Mouse (Mus musculus): Measurements from ENCODE around the gene Nedd9.

Gene Nedd9

DNA sequence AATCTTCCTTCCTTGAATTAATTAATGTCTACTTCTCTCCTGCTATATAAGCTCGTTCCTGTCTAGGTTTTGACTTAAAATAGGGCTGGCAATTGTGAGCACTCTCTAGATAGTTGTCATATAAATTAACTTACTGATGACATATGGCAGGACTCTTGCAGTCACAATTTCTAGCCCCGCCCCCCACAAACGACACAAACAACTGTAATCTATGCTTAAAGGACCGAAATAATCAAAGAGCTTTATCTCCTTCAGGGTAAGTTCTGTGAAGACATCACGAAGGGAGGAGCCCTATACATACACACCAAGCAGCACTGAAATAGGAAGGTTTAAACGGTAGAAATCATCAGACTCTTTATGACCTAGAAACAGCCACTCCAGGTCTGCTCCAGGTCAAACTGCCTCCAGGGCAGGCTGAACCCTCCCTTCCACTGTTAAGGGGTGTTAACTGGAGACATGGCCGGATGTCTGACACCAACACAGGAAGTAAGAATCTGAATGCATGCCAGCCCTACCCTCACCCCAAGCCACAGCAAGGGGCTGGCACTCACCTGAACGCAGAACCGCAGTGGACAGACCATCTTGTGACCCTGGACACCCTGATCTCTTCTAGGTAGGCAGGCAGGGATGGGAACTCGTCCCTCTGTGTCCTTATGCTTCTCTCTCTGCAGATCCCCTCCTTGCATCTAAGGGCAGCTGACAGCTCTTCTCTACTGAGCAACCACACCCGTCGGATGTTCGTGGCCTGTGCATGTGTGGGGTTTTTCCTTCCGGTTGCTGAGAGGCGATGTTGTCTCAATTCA lies at the start of gene Nedd9:
Gene Nedd9 (minus strand): TSS at position 757 of the 803 bp plus-strand sequence.
- no peak for DNase-seq

DNA sequence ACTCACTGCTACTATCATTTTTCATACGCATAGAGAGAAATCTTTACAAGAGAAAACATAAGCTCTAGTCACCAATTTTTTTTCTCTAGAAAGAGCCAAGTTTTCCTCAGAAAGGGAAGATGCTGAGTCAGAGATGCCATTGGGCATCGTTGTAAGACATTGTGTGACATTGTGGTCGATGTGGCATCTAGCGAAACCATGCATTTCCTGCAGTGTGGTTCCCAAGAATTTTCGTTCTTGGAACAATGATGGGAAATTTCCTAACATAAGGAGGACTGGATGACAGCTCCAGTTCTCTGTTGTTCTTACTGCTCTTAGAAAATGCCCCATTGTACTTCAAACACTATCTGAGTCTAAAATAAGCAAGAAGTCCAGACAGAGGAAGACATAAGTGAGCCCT lies 45.5 kb upstream of the Nedd9 start:
- no peak for DNase-seq

DNA sequence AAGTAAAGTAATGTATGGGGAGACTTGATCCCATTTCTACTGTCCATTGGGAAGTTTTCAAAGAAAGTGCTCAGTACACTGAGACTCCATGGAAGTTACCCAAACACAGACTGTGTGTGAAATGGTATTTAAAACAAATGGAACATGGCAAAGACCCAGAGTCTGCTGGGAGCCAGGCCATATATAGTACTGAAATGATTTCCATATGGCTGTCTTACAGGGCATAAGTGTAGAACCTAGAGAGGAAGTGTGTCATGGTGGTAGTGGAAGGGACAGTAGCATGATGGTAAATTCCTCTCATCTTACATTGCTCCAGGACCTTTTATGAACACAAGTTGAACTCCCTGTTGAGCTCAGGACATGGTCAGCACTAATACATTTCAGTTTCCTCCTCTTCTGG lies 43.2 kb upstream of the Nedd9 start:
- DNase-seq = no peak

DNA sequence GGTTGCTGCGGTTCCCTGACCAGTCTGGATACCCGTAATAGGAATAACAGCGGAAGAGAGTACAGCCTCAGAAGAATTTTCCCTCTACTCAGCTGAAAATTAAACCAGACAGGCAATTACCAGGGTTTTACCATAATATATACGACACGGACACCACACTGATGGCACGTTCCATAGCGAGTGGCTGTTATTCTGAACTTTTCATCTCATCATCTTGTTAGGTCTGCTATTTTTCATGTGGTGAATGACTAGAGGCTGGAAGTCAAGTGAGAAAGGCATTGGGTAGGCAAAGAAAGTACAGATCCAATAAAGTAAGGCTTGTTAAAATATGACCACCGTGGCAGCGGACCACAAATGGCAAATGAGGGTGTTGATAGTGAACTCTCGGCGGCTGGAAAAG lies 37.0 kb upstream of the Nedd9 start:
- DNase-seq = no peak

DNA sequence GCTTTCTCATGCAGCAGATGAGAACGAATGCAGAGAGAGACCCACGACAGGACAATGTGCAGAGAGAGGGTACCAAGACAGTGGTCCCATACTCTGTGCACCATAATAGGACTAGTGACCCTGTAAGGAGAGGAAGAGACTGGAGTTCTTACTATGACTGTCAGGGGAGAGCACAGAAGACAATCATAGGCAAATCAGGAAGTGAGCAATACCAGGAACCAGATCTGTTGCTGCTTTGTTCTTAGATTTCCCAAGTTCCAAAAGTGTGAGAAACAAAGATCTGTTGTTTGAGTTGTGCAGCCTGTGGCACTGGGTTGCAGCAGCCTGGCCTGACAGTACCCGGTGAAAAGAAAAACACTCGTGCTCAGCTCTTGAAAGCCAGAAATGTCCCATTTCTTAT lies 34.1 kb upstream of the Nedd9 start:
- DNase-seq = no peak

DNA sequence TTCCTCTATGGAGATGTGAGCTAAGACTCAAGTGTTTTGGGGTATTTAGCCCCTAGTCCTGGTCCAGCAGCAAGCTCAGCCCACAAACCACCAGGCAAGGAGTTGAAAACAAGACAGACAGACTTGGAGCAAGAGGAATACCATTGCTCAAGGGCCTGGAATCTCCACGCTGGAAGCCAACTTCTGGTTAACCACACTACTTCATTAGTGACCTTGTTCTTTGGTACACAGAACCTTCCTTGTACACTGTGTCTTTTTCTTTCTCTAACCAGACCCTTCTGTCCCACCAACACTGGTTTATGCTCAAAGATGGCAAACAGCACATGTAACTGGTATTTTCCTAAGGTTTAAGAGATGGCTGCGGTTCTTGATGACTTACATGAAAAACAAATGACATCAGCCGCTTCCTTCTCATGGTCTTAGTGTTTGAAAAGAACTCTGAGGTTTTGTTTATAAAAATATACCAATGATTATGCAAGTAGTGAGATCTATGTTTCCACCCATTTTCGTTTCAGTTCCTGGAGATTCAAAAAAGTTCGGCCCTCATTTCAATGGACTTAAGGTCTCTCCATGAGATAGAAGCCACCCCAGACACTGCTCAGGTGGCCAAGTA lies 33.5 kb upstream of the Nedd9 start:
- DNase-seq = no peak

DNA sequence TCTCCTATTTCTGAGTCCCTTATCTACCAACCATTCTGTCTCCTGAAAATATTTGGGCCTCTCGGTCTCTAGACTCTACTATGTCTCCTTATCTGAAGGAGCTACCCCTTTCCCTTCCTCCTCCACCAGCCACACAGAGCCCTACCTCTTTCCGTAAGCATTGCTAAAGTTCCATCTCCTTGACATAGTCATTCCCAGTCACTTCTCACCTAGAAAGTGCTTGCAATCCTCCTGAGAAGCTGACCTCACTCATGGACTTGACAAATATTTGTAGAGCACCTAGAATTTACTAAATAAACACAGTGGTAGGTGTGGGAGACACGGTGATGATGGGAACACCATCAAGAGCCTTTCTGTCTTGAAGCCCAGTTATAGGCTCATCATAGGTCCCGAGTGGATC lies 32.6 kb upstream of the Nedd9 start:
- DNase-seq = no peak

DNA sequence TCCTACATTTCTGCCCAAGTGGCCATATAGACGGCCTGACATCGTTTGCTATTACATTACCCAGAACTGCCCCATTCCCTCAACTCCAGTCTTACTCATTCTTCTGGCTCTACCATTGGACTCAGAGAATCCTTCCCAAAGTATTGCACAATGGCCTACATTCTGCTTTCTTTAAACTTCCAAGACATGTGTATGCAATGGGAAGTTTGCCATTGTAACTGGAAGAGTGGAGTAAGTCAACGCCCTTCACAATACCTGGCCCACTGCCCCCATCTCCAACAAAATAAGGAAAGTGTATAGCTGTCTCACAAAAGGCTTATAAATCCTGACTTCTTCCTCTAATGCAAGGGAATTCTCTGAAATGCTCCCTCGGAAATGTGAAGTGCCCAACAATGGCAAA lies 30.0 kb upstream of the Nedd9 start:
- no peak for DNase-seq

DNA sequence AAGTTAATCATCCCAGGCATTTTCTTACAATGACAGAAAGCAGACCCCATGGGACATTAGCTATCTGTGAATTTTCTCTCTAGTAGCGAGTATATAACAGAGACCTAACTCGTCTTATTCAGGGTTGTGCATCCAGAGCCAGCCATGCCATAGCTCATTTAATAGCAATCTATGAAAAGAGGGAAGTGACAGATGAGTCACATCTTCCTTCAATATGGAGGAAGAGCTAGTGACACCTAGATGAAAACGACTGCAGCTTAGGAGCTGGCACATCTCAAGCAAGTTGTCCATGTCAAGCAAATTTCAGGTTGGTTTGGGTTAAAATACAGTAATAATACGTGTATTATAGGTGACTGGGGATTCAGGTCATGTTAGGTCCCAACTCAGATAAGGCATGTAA lies 28.6 kb upstream of the Nedd9 start:
- no peak for DNase-seq

DNA sequence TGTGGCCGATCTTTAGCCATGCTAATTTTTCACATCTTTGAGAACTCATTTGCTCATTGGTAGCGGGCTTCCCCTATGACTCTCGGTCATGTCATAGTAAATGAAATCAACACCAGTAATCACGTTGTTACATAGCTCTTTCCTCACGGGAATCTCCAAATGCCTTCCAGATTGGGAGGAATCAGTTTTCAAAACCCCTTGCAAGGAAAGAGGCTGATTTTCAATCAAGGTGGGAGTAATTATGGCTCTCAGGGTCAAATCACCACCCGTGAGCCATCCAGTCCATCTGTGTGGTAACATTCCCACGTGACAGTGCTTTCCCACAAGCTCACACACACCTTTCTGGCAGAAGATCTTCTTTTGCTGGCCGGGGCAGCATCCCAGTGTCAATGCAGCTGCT lies 27.8 kb upstream of the Nedd9 start:
- peak; percentile 70 for DNase-seq

DNA sequence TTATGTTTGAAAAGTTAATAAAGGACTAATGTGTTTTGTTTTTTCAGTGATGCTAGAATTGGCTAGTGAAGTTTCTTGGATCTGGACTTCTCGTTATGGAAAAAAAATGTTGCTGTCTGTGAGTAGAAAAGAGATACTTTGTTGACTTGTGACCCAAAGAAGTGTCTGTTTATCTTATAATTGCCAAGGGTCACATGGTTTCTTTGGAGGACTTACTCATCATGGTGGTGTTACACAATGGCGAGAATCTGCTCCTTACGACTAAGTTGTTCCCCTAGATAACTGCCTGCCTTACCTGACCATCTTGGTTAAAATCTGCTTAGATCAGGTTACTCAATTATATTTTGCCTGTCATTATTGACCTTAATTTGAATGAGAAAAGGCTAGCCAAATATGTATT lies 26.3 kb upstream of the Nedd9 start:
- DNase-seq = no peak

DNA sequence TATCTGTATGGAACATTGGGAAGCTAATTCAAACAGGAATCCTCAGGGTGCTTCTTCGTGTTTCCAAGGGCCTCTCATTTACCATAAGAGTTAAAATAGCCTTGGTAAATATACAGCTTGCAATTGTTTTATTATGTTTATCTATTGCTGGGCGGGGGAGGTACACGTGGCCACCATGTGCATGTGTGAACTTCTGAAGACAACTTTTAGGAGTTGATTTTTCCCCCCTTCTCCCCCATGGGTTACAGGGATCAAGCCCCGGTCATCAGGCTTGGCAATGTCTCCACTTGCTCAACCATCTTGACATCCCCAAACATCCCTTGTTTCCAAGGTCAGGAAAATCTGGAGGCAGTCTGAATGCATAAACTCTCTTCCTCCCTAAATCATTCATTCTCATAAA lies 25.1 kb upstream of the Nedd9 start:
- no peak for DNase-seq

DNA sequence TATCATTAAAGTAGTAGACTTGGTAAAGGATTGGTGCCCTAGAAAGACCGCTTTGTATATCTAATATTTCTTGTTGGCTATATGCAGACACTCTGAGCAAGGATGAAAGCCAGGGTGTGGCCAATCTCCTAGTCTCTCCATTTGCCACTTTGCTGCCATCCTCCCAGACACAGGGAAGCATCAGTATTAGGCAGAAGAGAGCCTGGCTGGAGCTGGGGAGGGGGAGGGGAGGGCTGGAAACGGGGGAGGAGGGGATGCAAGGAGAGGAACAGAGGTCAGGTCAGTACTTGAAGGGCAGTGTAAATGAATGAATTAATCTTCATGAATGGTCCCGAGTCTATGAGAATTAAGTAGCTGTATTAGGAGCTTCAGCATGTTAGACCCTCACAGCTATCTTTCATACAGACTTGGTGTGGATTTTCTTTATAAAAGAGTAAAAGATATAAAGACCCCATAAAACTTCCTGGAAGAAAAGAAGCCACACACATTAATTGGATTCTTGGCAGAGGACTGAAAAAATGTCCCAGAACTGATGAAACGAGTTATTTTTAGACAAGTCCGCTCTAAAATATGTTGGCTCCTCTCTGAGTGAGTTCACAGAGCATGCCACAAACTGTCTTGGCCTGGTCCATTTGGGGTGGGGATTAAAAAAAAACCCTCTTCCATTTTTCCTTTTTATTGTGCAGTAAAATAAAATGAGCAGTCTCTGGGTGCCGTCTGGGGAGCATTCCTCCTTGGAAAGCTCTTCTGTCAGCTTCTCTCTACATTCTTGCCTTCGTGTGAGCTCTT lies 23.7 kb upstream of the Nedd9 start:
- DNase-seq = no peak

DNA sequence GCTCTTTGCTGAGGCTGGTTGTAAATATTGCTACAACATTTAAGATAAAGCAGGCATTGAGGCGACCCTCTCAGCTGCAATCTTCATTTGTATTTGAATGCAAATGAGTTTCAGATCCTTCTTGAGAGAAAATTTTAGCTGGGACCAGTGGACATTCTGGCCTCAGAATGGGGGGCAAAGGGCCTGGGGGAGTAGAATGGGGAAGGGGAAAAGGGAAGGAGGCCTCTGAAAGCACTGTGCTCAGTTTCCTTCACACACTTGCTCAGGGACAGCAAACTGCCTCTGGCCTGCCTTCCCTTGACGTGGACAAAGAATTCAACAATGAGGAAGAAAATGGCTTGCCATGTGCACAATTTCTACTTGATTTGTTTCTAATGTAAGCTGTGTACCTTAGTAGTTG lies 18.4 kb upstream of the Nedd9 start:
- no peak for DNase-seq

DNA sequence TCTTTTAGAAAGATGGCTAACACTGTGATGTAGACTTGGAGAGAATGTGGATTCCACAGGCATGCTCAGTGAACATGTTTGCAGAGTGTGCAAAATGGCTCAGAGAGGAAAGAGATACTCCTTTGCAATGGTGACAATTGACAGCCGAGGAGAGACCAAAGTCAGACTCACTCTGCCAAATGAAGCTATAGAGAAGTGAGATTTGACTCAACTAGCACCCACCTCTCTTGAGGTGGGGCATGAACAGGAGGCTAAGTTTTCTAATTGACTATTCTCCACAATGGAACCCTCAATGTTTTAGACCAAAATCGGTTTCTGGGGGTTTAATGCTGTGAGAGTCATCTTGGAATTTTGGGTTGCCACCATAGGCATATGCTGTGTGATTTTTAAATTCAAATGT lies 17.8 kb upstream of the Nedd9 start:
- DNase-seq = no peak

DNA sequence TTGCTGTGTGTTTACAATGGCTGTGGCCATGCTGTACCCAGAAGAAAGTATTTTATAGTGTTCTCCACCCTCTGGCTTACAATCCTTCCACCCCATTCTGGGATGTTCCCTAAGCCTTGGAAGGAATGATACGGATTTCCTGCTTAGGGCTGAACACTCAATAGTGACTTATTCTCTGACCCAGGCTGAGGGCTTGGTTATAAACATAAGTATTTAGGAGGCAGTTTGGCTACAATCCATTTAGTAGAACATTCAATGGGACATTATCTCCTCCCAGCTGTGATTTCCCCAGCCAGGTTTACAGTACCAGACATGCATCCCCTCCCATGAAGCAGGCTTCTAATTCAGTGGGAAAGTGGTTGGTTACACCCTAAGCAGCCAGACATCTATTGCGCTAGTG lies 17.3 kb upstream of the Nedd9 start:
- DNase-seq = no peak

DNA sequence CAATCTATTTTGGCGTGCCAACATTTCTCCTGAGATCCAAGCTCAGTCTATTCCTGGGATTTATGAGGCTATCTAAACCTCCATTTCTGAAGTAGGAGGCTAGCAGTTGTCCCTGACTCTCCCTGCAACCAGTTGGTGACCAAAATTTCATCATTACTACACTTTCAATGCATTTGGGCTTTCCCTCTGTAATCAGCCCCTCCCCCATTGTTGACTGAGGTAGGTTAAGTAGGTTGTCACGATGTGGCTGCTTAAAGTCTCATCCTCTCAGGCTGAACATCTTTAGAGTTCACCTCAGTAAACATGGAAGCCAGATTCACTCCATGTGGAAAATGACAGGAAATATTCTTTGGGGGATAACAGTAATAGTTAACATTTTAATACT lies 15.7 kb upstream of the Nedd9 start:
- no peak for DNase-seq

DNA sequence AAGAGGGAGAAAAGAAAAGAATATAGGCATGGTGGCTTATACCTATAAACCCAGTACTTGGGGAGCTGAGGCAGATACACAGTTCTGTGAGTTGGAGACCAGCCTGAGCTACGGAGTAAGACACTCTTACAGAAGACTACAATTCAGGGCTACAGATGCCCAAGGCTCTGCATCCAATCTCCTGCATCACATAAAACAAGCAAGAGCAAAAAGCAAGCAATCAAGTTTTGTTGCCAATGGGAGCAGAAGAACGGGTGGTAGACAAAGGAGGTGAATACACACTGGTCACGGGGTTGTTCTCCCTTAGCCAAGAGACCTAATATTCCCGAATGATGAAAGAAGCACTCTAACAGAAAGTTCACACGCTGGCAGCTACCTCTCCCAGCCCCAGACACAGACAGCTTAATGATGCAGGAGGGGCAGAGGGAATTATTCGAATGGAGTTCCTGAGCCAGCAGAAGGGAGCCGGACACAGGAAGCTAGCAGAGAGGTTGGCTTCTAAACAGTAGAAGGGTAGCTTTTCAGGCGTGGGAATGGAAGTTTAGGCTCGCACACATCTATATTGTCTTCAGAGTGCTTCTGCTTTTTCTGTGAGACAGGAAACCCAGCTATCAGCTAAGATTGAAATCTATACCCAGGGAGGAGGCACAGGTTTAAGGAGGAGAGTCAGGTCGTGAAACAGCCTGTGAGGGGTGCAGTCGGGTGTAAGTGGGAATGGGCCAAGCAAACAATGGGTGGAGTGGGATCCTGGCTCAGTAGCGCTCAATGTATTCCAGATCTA lies 15.2 kb upstream of the Nedd9 start:
- DNase-seq = no peak

DNA sequence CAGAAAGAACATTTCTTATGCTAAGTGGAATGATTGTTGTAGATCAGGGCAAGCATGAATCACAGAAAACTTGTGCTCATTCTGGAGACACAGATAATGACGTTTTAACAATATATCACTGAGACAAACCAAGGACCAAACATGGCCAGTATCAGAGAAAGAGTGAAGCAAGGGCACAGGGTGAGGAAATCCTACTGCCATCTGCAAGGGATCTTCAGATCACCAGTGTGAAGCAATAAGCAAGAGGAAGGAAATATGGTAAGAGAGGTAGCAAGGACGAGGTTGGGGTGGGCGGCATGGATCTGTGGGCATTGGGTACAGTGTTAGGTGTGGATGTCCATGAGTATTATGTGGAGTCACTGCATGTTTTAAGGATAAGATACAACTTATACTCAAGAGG lies 13.6 kb upstream of the Nedd9 start:
- no peak for DNase-seq

DNA sequence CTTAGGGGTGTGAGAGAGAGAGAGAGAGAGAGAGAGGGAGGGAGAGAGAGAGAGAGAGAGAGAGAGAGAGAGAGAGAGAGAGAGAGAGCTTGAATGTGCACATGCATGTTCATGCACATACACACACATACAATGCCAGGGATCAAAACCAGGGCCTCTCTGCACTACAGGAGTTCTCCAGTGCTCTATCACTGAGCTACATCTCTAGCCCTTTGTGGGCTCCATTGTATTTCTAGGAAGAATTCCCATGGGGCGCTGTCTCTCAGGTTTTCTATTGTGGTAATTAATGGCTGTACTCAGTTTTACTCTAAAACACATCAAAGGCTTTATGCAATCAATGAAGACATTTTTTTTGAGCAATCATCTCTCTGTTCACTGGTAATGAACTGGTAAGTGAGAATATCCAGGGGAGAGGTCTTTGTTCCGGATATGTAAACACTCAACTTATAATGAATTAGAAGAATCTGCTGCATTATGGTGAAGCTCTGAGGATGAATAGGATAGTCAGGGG lies 11.5 kb upstream of the Nedd9 start:
- DNase-seq = no peak

DNA sequence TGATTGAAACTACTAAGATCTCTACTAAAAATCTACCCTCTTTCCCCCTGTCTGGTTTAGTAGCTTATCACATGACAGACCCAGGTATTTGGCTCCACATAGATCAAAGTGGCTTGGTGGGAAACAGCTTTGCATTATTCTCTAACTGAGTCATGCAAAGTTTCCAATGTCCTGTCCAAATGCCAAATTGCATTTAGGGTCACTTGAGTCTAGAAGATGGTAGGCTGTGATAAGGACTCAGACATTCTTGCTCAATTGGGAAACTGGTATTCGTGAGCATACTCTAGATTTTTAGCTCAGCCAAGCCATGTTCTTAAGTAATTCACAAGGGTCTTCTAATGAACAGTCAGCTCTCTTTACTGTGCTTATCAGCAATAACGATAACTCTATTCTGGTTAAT lies 7.5 kb upstream of the Nedd9 start:
- no peak for DNase-seq

DNA sequence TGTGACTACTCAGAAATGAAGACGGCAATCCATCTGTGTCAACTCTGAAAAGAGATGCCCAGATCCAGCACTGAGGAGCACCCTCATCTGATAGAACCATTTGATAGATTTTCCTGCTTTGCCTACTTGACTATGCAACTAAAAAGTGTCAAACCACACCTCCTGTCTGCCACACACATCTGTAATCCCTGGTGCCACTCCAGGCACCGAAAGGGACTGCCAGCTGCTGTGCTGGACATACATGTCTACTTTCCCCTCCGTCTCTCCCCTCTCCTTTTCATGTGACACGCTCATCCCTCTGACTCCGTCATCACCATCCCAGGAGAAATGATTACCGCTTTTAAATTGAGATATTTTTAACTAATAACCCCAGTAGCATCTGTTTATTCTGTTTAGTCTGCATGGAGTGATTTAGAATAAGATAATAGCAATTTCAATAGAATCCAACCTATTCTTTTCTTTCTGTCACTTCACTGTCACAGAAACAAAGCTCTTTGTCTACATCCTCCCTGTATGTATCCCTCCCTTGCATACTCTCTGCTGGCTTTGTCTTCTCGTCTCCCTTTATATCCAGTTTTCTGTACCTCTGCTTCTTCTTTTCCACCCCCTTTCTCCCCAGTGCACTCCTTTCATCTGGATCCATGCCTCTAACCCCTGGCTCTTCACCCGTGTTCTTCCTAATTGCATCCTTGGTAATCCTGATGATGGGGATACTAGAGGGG lies 5.0 kb upstream of the Nedd9 start:
- DNase-seq = no peak

Data from embryo, embryonic 11 days (tissue).